In genomic region chr10:42941697-42942221, GRCm38 (mm10) we compare ENCODE assay signal across 9 mouse cellular contexts.
DNase-seq lines count a peak whose midpoint lies in the region; ATAC-seq lines count a peak whose summit lies in the region.
"Had no signal": no experiment of that assay in that cellular context is flagged by ENCODE, and none has a peak within 500 bp of the region (broad histone marks: within the 10 kb centered on the region; RNA-seq: fewer than 3 reads in every experiment).

No protein-coding gene starts in this region.

- no peaks in the 10 kb centered on the region for H3K9me3 ChIP-seq in hindbrain, embryonic 15.5 days
- no peaks in the 10 kb centered on the region for H3K9me3 ChIP-seq in megakaryocyte, embryonic 14.5 days
- H3K9me3 ChIP-seq: heart, embryonic 13.5 days had no signal

- H3K27me3 ChIP-seq in hindbrain, embryonic 15.5 days = no peaks in the 10 kb centered on the region
- peaks cover 22% of the 10 kb centered on the region for H3K27me3 ChIP-seq in megakaryocyte, embryonic 14.5 days (replicated peaks)
- H3K27me3 ChIP-seq: heart, embryonic 13.5 days had no signal

- peak overlapping the region; percentile 81 for H3K27ac ChIP-seq in hindbrain, embryonic 15.5 days (replicated peaks)
- H3K27ac ChIP-seq: heart, embryonic 13.5 days had no signal

- 0 out of 2 replicates have a peak overlapping the region, but pooled peaks have one; percentile 32 for H3K9ac ChIP-seq in hindbrain, embryonic 15.5 days
- H3K9ac ChIP-seq: heart, embryonic 13.5 days had no signal

- no peaks in the 10 kb centered on the region for H3K36me3 ChIP-seq in hindbrain, embryonic 15.5 days
- no peaks in the 10 kb centered on the region for H3K36me3 ChIP-seq in megakaryocyte, embryonic 14.5 days (replicated peaks; ENCODE audit: low read length)
- H3K36me3 ChIP-seq: heart, embryonic 13.5 days had no signal

- peak overlapping the region; percentile 27 for H3K4me3 ChIP-seq in hindbrain, embryonic 15.5 days
- peak overlapping the region; percentile 5 for H3K4me3 ChIP-seq in megakaryocyte, embryonic 14.5 days (replicated peaks)
- H3K4me3 ChIP-seq: heart, embryonic 13.5 days had no signal

- peak; percentile 90 for ATAC-seq in hindbrain, embryonic 15.5 days (ENCODE audit: low FRiP score, low read depth)

- peak overlapping the region; percentile 48 for H3K4me2 ChIP-seq in hindbrain, embryonic 15.5 days
- H3K4me2 ChIP-seq: heart, embryonic 13.5 days had no signal

- peak; percentile 69 to 84 for DNase-seq in adrenal gland, adult (ENCODE audit: inconsistent age in 2 of 2, low spot score in 1 of 2)
- no peak for DNase-seq in adrenal gland, adult 18-20 months (ENCODE audit: low spot score in 2 of 2)
- peak; percentile 86 for DNase-seq in brain, adult 2 months (ENCODE audit: low read depth, low spot score)
- DNase-seq in frontal cortex, postnatal 25 days (ENCODE audit: low spot score in 2 of 2) = peak; percentile 22 to 25
- peak; percentile 26 to 42 for DNase-seq in layer of hippocampus, postnatal 36 days
- DNase-seq in right cerebral cortex, postnatal 36 days (ENCODE audit: low spot score in 2 of 2) = peak; percentile 44 to 49

- H3K4me1 ChIP-seq in hindbrain, embryonic 15.5 days (replicated peaks) = peaks cover 10% of the 10 kb centered on the region
- peaks cover 12% of the 10 kb centered on the region; the same call in 1 of the 2 replicates for H3K4me1 ChIP-seq in megakaryocyte, embryonic 14.5 days

- 30% methylated on average over 14 of the region's 14 CpGs for WGBS in hindbrain, embryonic 15.5 days

Comparison
In these comparisons a context has a peak if more than half of its experiments do, and no peak if none do; other contexts are left out.
1. DNase-seq: peak in adrenal gland, adult (2 of 2), brain, adult 2 months (single experiment), frontal cortex, postnatal 25 days (2 of 2), layer of hippocampus, postnatal 36 days (2 of 2) and right cerebral cortex, postnatal 36 days (2 of 2); none in adrenal gland, adult 18-20 months (0 of 2).